Mouse (Mus musculus): ENCODE results near the gene Gm3591. TPM values are rescaled to one million over a fixed set of nuclear protein-coding genes. Genes with fewer than 3 reads are reported as not detected.

Gene Gm3591
- 0.28 TPM for polyA plus RNA-seq (2015; fragmentation: Illumina TruSeq; extraction: RNeasy Lipid Tissue Mini Kit (QIAGEN cat#74804); ENCODE audit: insufficient read depth, low replicate concordance)

GRCm38 (mm10) chr14:6412382-6412781 lies at the start of gene Gm3591:
Gm3591 (minus strand) TSS chr14:6412482.

DNA sequence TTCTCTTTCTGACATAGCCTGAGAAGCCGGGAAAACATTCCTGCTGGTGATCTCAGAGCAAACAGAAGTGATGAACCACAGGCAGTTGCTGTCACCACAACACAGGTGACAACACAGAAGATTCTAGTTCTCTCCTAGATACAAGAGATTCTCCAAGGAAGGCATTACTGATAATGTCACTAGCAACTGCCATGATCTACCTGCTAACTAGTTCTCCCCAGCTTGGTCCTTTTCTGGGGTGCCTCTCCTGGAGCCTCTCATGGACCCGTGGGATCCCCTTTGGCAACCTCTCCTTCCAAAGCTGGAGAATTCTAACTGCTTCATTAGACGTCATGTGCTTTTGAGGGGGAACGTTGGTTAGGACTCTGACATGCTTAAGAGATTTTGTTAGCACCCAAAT lies 32.2 kb upstream of the Gm3591 start, which contains the start of gene Gm3594:
Gm3594 (minus strand) TSS at position 101 of the 400 bp plus-strand sequence.

GRCm38 (mm10) chr14:6390219-6390618 lies 22.1 kb downstream of the Gm3591 start, which contains the start of gene Gm16440:
Gm16440 (minus strand) TSS chr14:6390319.

Other genes with a start within 250 kb of the Gm3591 start
- not detected for gene Gm21560, start 193.2 kb downstream of the Gm3591 start, polyA plus RNA-seq (2015; fragmentation: Illumina TruSeq; extraction: RNeasy Lipid Tissue Mini Kit (QIAGEN cat#74804); ENCODE audit: insufficient read depth, low replicate concordance)
- 0.22 TPM for gene Gm3411, start 125.2 kb downstream of the Gm3591 start, polyA plus RNA-seq (2015; fragmentation: Illumina TruSeq; extraction: RNeasy Lipid Tissue Mini Kit (QIAGEN cat#74804); ENCODE audit: insufficient read depth, low replicate concordance)
- gene Gm21103, start 107.6 kb downstream of the Gm3591 start, polyA plus RNA-seq (2015; fragmentation: Illumina TruSeq; extraction: RNeasy Lipid Tissue Mini Kit (QIAGEN cat#74804); ENCODE audit: insufficient read depth, low replicate concordance) = not detected
- not detected for gene Gm3618, start 68.8 kb downstream of the Gm3591 start, polyA plus RNA-seq (2015; fragmentation: Illumina TruSeq; extraction: RNeasy Lipid Tissue Mini Kit (QIAGEN cat#74804); ENCODE audit: insufficient read depth, low replicate concordance)
- not detected for gene Gm16440, start 22.2 kb downstream of the Gm3591 start, polyA plus RNA-seq (2015; fragmentation: Illumina TruSeq; extraction: RNeasy Lipid Tissue Mini Kit (QIAGEN cat#74804); ENCODE audit: insufficient read depth, low replicate concordance)
- not detected for gene Gm3594, start 32.1 kb upstream of the Gm3591 start, polyA plus RNA-seq (2015; fragmentation: Illumina TruSeq; extraction: RNeasy Lipid Tissue Mini Kit (QIAGEN cat#74804); ENCODE audit: insufficient read depth, low replicate concordance)
- not detected for gene Gm8356, start 124.8 kb upstream of the Gm3591 start, polyA plus RNA-seq (2015; fragmentation: Illumina TruSeq; extraction: RNeasy Lipid Tissue Mini Kit (QIAGEN cat#74804); ENCODE audit: insufficient read depth, low replicate concordance)
- gene Gm3629, start 178.1 kb upstream of the Gm3591 start, polyA plus RNA-seq (2015; fragmentation: Illumina TruSeq; extraction: RNeasy Lipid Tissue Mini Kit (QIAGEN cat#74804); ENCODE audit: insufficient read depth, low replicate concordance) = 0.17 TPM
- not detected for gene Gm3460, start 209.9 kb upstream of the Gm3591 start, polyA plus RNA-seq (2015; fragmentation: Illumina TruSeq; extraction: RNeasy Lipid Tissue Mini Kit (QIAGEN cat#74804); ENCODE audit: insufficient read depth, low replicate concordance)